Mouse (Mus musculus): ENCODE data around the gene Ldha. TPM values are rescaled to one million over a fixed set of nuclear protein-coding genes. Genes with fewer than 3 reads are reported as not detected.
A peak's percentile ranks its signal among the peaks of the same experiment; 100 is the strongest.

Ldha gene
- polyA plus RNA-seq, 1 experiment from 2014 or later: 3,173 TPM

- Histone ChIP-seq H3K9me3 (ENCODE audit: control insufficient read depth, low read length) (no peaks in the 10 kb centered on the region), H3K4me2 (ENCODE audit: low read depth, low read length) (no peak overlapping the region), H3K9ac (ENCODE audit: low read depth, low read length) (no peak overlapping the region), H3K27me3 (replicated peaks; ENCODE audit: control insufficient read depth, insufficient read depth, low read length) (no peaks in the 10 kb centered on the region), H3K27ac (ENCODE audit: low read length) (no peak overlapping the region), H3K4me1 (ENCODE audit: control insufficient read depth, insufficient read depth, low read length) (peaks cover 37% of the 10 kb centered on the region), H3K4me3 (ENCODE audit: low read length) (no peak overlapping the region), H3K36me3 (ENCODE audit: control insufficient read depth, insufficient read depth, low read length) (no peaks in the 10 kb centered on the region; the same call in 1 of the 2 replicates)
- 87% methylated on average over 4 of the region's 4 CpGs for WGBS
- no peak for ATAC-seq
Observed at GRCm38 (mm10) chr7:46843576-46843975, 2.3 kb downstream of the Ldha start.

- peak overlapping the region; percentile 96 for H3K4me3 ChIP-seq (ENCODE audit: low read length)
- peak overlapping the region; percentile 98 for H3K27ac ChIP-seq (ENCODE audit: low read length)
- H3K4me2 ChIP-seq (ENCODE audit: low read depth, low read length): peak overlapping the region; percentile 84
- H3K27me3 ChIP-seq (replicated peaks; ENCODE audit: control insufficient read depth, insufficient read depth, low read length): no peaks in the 10 kb centered on the region
- H3K9ac ChIP-seq (ENCODE audit: low read depth, low read length): peak overlapping the region; percentile 100
- H3K36me3 ChIP-seq (ENCODE audit: control insufficient read depth, insufficient read depth, low read length): peaks cover 5% of the 10 kb centered on the region
- no peaks in the 10 kb centered on the region for H3K9me3 ChIP-seq (ENCODE audit: control insufficient read depth, low read length)
- peak; percentile 90 for ATAC-seq
- H3K4me1 ChIP-seq (ENCODE audit: control insufficient read depth, insufficient read depth, low read length): peaks cover 23% of the 10 kb centered on the region
- under 1% methylated on average over 51 of the region's 51 CpGs for WGBS
Observed at GRCm38 (mm10) chr7:46845211-46845977, 4.1 kb downstream of the Ldha start.

GRCm38 (mm10) chr7:46845978-46846485 lies 4.8 kb downstream of the Ldha start:
- Histone ChIP-seq H3K27me3 (replicated peaks; ENCODE audit: control insufficient read depth, insufficient read depth, low read length) (no peaks in the 10 kb centered on the region), H3K9ac (ENCODE audit: low read depth, low read length) (peak overlapping the region; percentile 100), H3K9me3 (ENCODE audit: control insufficient read depth, low read length) (no peaks in the 10 kb centered on the region), H3K27ac (ENCODE audit: low read length) (peak overlapping the region; percentile 98), H3K36me3 (ENCODE audit: control insufficient read depth, insufficient read depth, low read length) (peaks cover 8% of the 10 kb centered on the region), H3K4me2 (ENCODE audit: low read depth, low read length) (peak overlapping the region; percentile 84), H3K4me1 (ENCODE audit: control insufficient read depth, insufficient read depth, low read length) (peaks cover 19% of the 10 kb centered on the region), H3K4me3 (ENCODE audit: low read length) (peak overlapping the region; percentile 96)
- 0% methylated on average over 36 of the region's 36 CpGs for WGBS
- peak; percentile 34 for ATAC-seq

GRCm38 (mm10) chr7:46846486-46847244 lies 5.4 kb downstream of the Ldha start:
- Histone ChIP-seq H3K9me3 (ENCODE audit: control insufficient read depth, low read length) (no peaks in the 10 kb centered on the region), H3K4me1 (ENCODE audit: control insufficient read depth, insufficient read depth, low read length) (peaks cover 16% of the 10 kb centered on the region), H3K27ac (ENCODE audit: low read length) (peak overlapping the region; percentile 98), H3K9ac (ENCODE audit: low read depth, low read length) (peak overlapping the region; percentile 100), H3K4me2 (ENCODE audit: low read depth, low read length) (peak overlapping the region; percentile 84), H3K36me3 (ENCODE audit: control insufficient read depth, insufficient read depth, low read length) (peaks cover 14% of the 10 kb centered on the region), H3K4me3 (ENCODE audit: low read length) (peak overlapping the region; percentile 96), H3K27me3 (replicated peaks; ENCODE audit: control insufficient read depth, insufficient read depth, low read length) (no peaks in the 10 kb centered on the region)
- ATAC-seq: peak; percentile 37
- WGBS: under 1% methylated on average over 28 of the region's 28 CpGs

- Histone ChIP-seq H3K27me3 (replicated peaks; ENCODE audit: control insufficient read depth, insufficient read depth, low read length) (no peaks in the 10 kb centered on the region), H3K9ac (ENCODE audit: low read depth, low read length) (no peak overlapping the region), H3K36me3 (ENCODE audit: control insufficient read depth, insufficient read depth, low read length) (peaks cover 34% of the 10 kb centered on the region), H3K9me3 (ENCODE audit: control insufficient read depth, low read length) (no peaks in the 10 kb centered on the region), H3K4me1 (ENCODE audit: control insufficient read depth, insufficient read depth, low read length) (peaks cover 14% of the 10 kb centered on the region), H3K4me2 (ENCODE audit: low read depth, low read length) (no peak overlapping the region), H3K27ac (ENCODE audit: low read length) (no peak overlapping the region), H3K4me3 (ENCODE audit: low read length) (no peak overlapping the region)
- no peak for ATAC-seq
- 82% methylated on average over 5 of the region's 5 CpGs for WGBS
Observed at GRCm38 (mm10) chr7:46849287-46849686, 8.0 kb downstream of the Ldha start.

GRCm38 (mm10) chr7:46851026-46851425 lies 9.8 kb downstream of the Ldha start:
- Histone ChIP-seq H3K4me1 (ENCODE audit: control insufficient read depth, insufficient read depth, low read length) (peaks cover 7% of the 10 kb centered on the region; the same call in 1 of the 2 replicates), H3K27ac (ENCODE audit: low read length) (no peak overlapping the region), H3K27me3 (replicated peaks; ENCODE audit: control insufficient read depth, insufficient read depth, low read length) (no peaks in the 10 kb centered on the region), H3K36me3 (ENCODE audit: control insufficient read depth, insufficient read depth, low read length) (peaks cover 35% of the 10 kb centered on the region), H3K4me2 (ENCODE audit: low read depth, low read length) (no peak overlapping the region), H3K9ac (ENCODE audit: low read depth, low read length) (no peak overlapping the region), H3K9me3 (ENCODE audit: control insufficient read depth, low read length) (no peaks in the 10 kb centered on the region), H3K4me3 (ENCODE audit: low read length) (no peak overlapping the region)
- no peak for ATAC-seq
- 70% methylated on average over 7 of the region's 7 CpGs for WGBS

- WGBS: 92% methylated on average over 1 of the region's 1 CpGs
- Histone ChIP-seq H3K4me2 (ENCODE audit: low read depth, low read length) (no peak overlapping the region), H3K27me3 (replicated peaks; ENCODE audit: control insufficient read depth, insufficient read depth, low read length) (no peaks in the 10 kb centered on the region), H3K4me1 (ENCODE audit: control insufficient read depth, insufficient read depth, low read length) (0 out of 2 replicates have a peak, but pooled peaks cover 5% of the 10 kb centered on the region), H3K9ac (ENCODE audit: low read depth, low read length) (no peak overlapping the region), H3K36me3 (ENCODE audit: control insufficient read depth, insufficient read depth, low read length) (peaks cover 35% of the 10 kb centered on the region), H3K9me3 (ENCODE audit: control insufficient read depth, low read length) (no peaks in the 10 kb centered on the region), H3K27ac (ENCODE audit: low read length) (no peak overlapping the region), H3K4me3 (ENCODE audit: low read length) (no peak overlapping the region)
- ATAC-seq: no peak
Observed at GRCm38 (mm10) chr7:46852666-46853065, 11.4 kb downstream of the Ldha start.

GRCm38 (mm10) chr7:46853365-46853764 lies 12.1 kb downstream of the Ldha start:
- Histone ChIP-seq H3K4me2 (ENCODE audit: low read depth, low read length) (no peak overlapping the region), H3K4me3 (ENCODE audit: low read length) (no peak overlapping the region), H3K4me1 (ENCODE audit: control insufficient read depth, insufficient read depth, low read length) (0 out of 2 replicates have a peak, but pooled peaks cover 5% of the 10 kb centered on the region), H3K27me3 (replicated peaks; ENCODE audit: control insufficient read depth, insufficient read depth, low read length) (no peaks in the 10 kb centered on the region), H3K27ac (ENCODE audit: low read length) (no peak overlapping the region), H3K9ac (ENCODE audit: low read depth, low read length) (no peak overlapping the region), H3K36me3 (ENCODE audit: control insufficient read depth, insufficient read depth, low read length) (peaks cover 35% of the 10 kb centered on the region), H3K9me3 (ENCODE audit: control insufficient read depth, low read length) (no peaks in the 10 kb centered on the region)
- no peak for ATAC-seq
- 86% methylated on average over 9 of the region's 9 CpGs for WGBS

GRCm38 (mm10) chr7:46855866-46856560 lies 14.7 kb downstream of the Ldha start:
- peak; percentile 12; the same call in 1 of the 2 replicates for ATAC-seq
- WGBS: 71% methylated on average over 7 of the region's 7 CpGs
- H3K4me2 ChIP-seq (ENCODE audit: low read depth, low read length): no peak overlapping the region
- H3K27ac ChIP-seq (ENCODE audit: low read length): no peak overlapping the region
- H3K36me3 ChIP-seq (ENCODE audit: control insufficient read depth, insufficient read depth, low read length): peaks cover 28% of the 10 kb centered on the region
- H3K4me3 ChIP-seq (ENCODE audit: low read length): no peak overlapping the region
- 0 out of 2 replicates have a peak, but pooled peaks cover 3% of the 10 kb centered on the region for H3K4me1 ChIP-seq (ENCODE audit: control insufficient read depth, insufficient read depth, low read length)
- H3K9ac ChIP-seq (ENCODE audit: low read depth, low read length): no peak overlapping the region
- H3K9me3 ChIP-seq (ENCODE audit: control insufficient read depth, low read length): no peaks in the 10 kb centered on the region
- H3K27me3 ChIP-seq (replicated peaks; ENCODE audit: control insufficient read depth, insufficient read depth, low read length): no peaks in the 10 kb centered on the region
